Mouse (Mus musculus): ENCODE data around the gene Gbgt1. TPM values are rescaled to one million over a fixed set of nuclear protein-coding genes. Genes with fewer than 3 reads are reported as not detected.
"Not testable (repeated sequence)": the region's sequence is repeated elsewhere in the genome, so short reads cannot be mapped to it uniquely, and the experiment has no call there.

Gbgt1 gene
- polyA plus RNA-seq, 1 experiment from 2014 or later: 1.2 TPM

DNA sequence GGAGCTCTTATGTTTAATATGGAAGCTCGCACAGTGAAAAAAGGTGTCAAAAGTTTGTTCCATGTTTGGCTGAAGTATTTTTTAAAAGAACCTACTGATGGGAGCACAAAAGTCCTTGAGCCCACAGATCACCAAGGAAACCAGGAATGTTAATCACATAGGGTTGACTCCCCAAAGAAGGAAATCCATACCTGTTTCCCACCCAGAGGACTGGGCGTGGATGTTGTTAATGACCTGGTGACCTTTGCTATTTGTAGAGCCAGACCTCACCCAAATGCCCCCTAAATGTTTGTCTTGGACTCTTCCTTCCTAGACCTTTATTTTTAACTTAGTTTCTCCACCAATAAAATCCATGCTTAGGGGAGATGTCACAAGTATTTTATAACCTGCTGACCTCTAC is 26.1 kb upstream of the Gbgt1 start:
- H3K4me2 ChIP-seq (replicated peaks; ENCODE audit: low read depth): no peak overlapping the region
- H3K4me1 ChIP-seq (replicated peaks; ENCODE audit: control insufficient read depth, insufficient read depth): peaks cover 3% of the 10 kb centered on the region; the same call in 1 of the 2 replicates
- no peak overlapping the region for H3K27ac ChIP-seq (replicated peaks)
- no peak overlapping the region for H3K4me3 ChIP-seq (ENCODE audit: low read depth, low read length)
- TF ChIP-seq EP300 (optimal IDR thresholded peaks at IDR 0.05): no peak
- TF ChIP-seq CTCF (IDR thresholded peaks at IDR 0.05; ENCODE audit: low read depth): no peak
- DNase-seq (ENCODE audit: low spot score) (no peak), ATAC-seq (ENCODE audit: low FRiP score, low TSS enrichment) (no peak)
- no peak overlapping the region for H3K9ac ChIP-seq (ENCODE audit: low read length)
- no peaks in the 10 kb centered on the region for H3K27me3 ChIP-seq (ENCODE audit: control insufficient read depth, insufficient read depth, low read length)
- no peaks in the 10 kb centered on the region for H3K9me3 ChIP-seq (ENCODE audit: control insufficient read depth, low read length)
- H3K36me3 ChIP-seq (ENCODE audit: control insufficient read depth, insufficient read depth, low read length): peaks cover 11% of the 10 kb centered on the region; the same call in 1 of the 2 replicates
- WGBS: 75% methylated on average over 2 of the region's 2 CpGs

DNA sequence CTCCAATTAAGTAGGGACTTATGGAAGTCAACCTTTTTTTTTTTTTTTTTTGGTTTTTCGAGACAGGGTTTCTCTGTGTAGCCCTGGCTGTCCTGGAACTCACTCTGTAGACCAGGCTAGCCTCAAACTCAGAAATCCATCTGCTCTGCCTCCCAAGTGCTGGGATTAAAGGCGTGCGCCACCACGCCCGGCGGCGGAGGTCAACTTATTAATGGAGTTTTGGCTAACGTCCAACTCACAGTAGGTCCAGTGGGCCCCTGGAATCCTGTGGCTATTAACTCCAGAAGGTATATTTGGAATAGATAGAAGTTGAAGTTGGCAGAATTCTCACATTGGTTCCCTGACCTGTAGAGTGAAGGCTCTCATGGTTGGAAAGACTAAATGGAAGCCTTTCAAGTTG is 24.7 kb upstream of the Gbgt1 start:
- not testable (repeated sequence) for ATAC-seq (ENCODE audit: low FRiP score, low TSS enrichment); H3K27ac ChIP-seq (replicated peaks); H3K9ac ChIP-seq (ENCODE audit: low read length); H3K4me2 ChIP-seq (replicated peaks; ENCODE audit: low read depth); H3K27me3 ChIP-seq (ENCODE audit: control insufficient read depth, insufficient read depth, low read length); H3K4me1 ChIP-seq (replicated peaks; ENCODE audit: control insufficient read depth, insufficient read depth); H3K9me3 ChIP-seq (ENCODE audit: control insufficient read depth, low read length); H3K4me3 ChIP-seq (ENCODE audit: low read depth, low read length); DNase-seq (ENCODE audit: low spot score)
- 95% methylated on average over 7 of the region's 8 CpGs for WGBS
- peaks cover 11% of the 10 kb centered on the region; the same call in 1 of the 2 replicates for H3K36me3 ChIP-seq (ENCODE audit: control insufficient read depth, insufficient read depth, low read length)

DNA sequence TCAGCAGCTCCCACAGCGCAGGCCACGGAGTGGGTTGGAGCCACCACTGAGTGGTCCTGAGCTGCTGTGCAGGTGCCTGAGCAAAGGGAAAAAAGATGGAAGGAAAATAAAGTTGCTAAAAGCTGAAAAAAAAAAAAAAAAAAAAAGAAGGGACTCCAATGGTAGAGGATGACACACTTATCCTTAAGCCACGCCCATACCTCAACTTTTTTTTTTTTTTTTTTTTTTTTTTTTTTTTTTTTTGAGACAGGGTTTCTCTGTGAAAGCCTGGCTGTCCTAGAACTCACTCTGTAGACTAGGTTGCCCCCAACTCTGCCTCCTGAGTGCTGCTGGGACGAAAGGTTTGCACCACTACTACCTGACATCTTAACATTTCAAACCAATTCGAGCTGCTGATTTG is 18.7 kb upstream of the Gbgt1 start:
- H3K36me3 ChIP-seq (ENCODE audit: control insufficient read depth, insufficient read depth, low read length); H3K4me1 ChIP-seq (replicated peaks; ENCODE audit: control insufficient read depth, insufficient read depth); H3K4me3 ChIP-seq (ENCODE audit: low read depth, low read length); H3K9ac ChIP-seq (ENCODE audit: low read length); ATAC-seq (ENCODE audit: low FRiP score, low TSS enrichment); H3K4me2 ChIP-seq (replicated peaks; ENCODE audit: low read depth); H3K27me3 ChIP-seq (ENCODE audit: control insufficient read depth, insufficient read depth, low read length); H3K9me3 ChIP-seq (ENCODE audit: control insufficient read depth, low read length); H3K27ac ChIP-seq (replicated peaks); DNase-seq (ENCODE audit: low spot score): not testable (repeated sequence)
- WGBS: 90% methylated on average over 5 of the region's 5 CpGs

DNA sequence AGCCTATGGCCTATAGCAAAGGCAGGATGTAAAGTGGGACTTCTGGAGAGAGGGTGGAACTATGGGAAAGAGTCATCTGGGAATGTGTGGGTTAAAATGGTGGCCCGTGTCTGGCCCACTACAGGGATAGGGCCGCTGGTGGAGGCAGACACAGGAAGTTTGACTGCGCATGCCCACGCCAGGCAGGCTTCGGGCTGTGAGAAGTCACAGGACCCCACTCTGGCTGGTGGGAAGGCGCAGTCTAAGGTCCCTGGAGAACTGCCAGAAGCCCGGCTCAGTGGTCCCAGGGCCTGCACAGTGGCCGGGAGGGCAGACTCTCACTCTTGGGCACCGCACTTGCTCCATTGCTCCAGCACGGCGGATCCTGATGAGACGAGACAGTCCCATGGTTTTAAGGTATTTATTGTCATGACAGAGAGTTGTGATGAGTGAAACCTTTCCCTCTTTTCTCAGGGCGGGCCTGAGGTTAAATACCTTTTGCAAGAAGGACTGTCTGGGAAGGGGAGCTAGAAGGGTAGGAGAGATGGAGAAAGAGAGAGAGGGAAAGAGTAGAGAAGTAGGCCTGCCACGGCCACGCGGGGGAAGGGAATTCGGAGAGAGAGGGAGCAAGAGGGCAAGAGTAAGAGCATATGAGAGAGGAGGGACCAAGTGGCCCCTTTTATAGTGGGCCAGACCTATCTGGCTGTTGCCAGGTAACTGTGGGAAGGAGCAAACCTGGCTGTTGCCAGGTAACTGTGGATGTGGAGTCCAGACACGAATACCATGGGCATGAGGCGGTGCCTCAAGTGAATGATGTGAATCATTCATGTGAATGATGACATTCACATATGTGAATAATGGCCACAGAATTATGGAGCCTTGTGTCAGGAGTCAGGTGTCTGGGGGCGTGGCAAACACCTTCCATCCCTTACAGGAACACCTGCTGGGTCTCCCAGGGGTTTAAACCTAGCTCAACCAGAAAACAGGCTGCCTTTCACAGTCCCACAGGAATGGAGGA is 17.2 kb upstream of the Gbgt1 start:
- Histone ChIP-seq H3K4me1 (replicated peaks; ENCODE audit: control insufficient read depth, insufficient read depth) (no peaks in the 10 kb centered on the region), H3K4me3 (ENCODE audit: low read depth, low read length) (no peak overlapping the region), H3K4me2 (replicated peaks; ENCODE audit: low read depth) (no peak overlapping the region), H3K27ac (replicated peaks) (no peak overlapping the region), H3K27me3 (ENCODE audit: control insufficient read depth, insufficient read depth, low read length) (no peaks in the 10 kb centered on the region), H3K9me3 (ENCODE audit: control insufficient read depth, low read length) (no peaks in the 10 kb centered on the region), H3K9ac (ENCODE audit: low read length) (no peak overlapping the region), H3K36me3 (ENCODE audit: control insufficient read depth, insufficient read depth, low read length) (no peaks in the 10 kb centered on the region)
- WGBS: 68% methylated on average over 20 of the region's 20 CpGs
- DNase-seq (ENCODE audit: low spot score) (no peak), ATAC-seq (ENCODE audit: low FRiP score, low TSS enrichment) (0 out of 2 replicates have a peak, but pooled peaks have one; percentile 24)
- no peak for TF ChIP-seq EP300 (optimal IDR thresholded peaks at IDR 0.05)
- no peak for TF ChIP-seq CTCF (IDR thresholded peaks at IDR 0.05; ENCODE audit: low read depth)

DNA sequence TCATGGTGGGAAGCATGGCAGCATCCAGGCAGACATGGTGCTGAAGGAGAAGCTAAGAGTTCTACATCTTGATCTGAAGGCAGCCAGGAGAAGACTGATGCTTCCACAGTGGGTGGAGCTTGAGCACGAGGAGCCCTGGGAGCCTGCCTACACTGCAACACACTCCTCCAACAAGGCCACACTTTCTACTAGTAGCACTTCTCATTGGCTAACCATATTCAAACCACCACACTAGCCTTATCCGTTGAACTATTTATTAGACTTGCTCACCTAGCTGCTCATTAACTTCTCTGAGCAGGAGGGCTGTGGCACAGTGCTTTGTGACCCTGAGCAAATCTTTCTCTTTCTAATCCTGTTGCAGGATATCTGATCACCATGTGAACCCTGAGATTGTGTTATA is 12.8 kb upstream of the Gbgt1 start:
- DNase-seq (ENCODE audit: low spot score): no peak
- ATAC-seq (ENCODE audit: low FRiP score, low TSS enrichment): no peak
- no peaks in the 10 kb centered on the region for H3K9me3 ChIP-seq (ENCODE audit: control insufficient read depth, low read length)
- 36% methylated on average over 2 of the region's 2 CpGs for WGBS
- no peaks in the 10 kb centered on the region for H3K27me3 ChIP-seq (ENCODE audit: control insufficient read depth, insufficient read depth, low read length)
- H3K4me2 ChIP-seq (replicated peaks; ENCODE audit: low read depth): no peak overlapping the region
- TF ChIP-seq EP300 (optimal IDR thresholded peaks at IDR 0.05) (no peak), CTCF (IDR thresholded peaks at IDR 0.05; ENCODE audit: low read depth) (no peak)
- H3K4me1 ChIP-seq (replicated peaks; ENCODE audit: control insufficient read depth, insufficient read depth): no peaks in the 10 kb centered on the region
- no peak overlapping the region for H3K4me3 ChIP-seq (ENCODE audit: low read depth, low read length)
- no peak overlapping the region for H3K27ac ChIP-seq (replicated peaks)
- H3K9ac ChIP-seq (ENCODE audit: low read length): no peak overlapping the region
- H3K36me3 ChIP-seq (ENCODE audit: control insufficient read depth, insufficient read depth, low read length): no peaks in the 10 kb centered on the region

DNA sequence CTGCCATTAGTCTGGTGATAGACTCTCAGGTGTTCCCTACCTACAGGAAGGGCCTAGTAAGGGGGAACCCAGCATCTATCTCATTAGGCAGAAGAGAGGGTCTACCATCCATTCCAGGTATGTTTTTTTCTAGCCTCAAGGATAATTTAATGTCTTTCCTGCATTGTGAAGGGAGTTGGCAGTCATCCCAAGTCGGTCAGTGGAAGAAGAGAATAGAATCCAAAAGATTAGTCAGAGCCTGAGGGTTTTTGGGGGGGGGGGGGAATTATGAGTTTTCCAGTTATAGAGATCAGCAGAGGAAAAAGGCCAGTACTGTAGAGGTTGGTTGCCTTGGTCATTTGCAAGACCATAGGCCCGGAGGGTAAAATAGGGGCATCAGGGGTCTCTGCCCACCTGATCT is 2.2 kb upstream of the Gbgt1 start:
- no peak overlapping the region for H3K4me3 ChIP-seq (ENCODE audit: low read depth, low read length)
- no peaks in the 10 kb centered on the region for H3K9me3 ChIP-seq (ENCODE audit: control insufficient read depth, low read length)

More for the DNA sequence above, 2.2 kb upstream of the Gbgt1 start:
- H3K27ac ChIP-seq (replicated peaks): no peak overlapping the region
- ATAC-seq (ENCODE audit: low FRiP score, low TSS enrichment): no peak
- H3K9ac ChIP-seq (ENCODE audit: low read length): no peak overlapping the region
- TF ChIP-seq CTCF (IDR thresholded peaks at IDR 0.05; ENCODE audit: low read depth) (no peak), EP300 (optimal IDR thresholded peaks at IDR 0.05) (no peak)
- H3K27me3 ChIP-seq (ENCODE audit: control insufficient read depth, insufficient read depth, low read length): no peaks in the 10 kb centered on the region
- H3K4me2 ChIP-seq (replicated peaks; ENCODE audit: low read depth): no peak overlapping the region
- no peaks in the 10 kb centered on the region for H3K36me3 ChIP-seq (ENCODE audit: control insufficient read depth, insufficient read depth, low read length)
- H3K4me1 ChIP-seq (replicated peaks; ENCODE audit: control insufficient read depth, insufficient read depth): peaks cover 3% of the 10 kb centered on the region; the same call in 1 of the 2 replicates
- WGBS: 71% methylated on average over 2 of the region's 2 CpGs
- no peak for DNase-seq (ENCODE audit: low spot score)

All from stomach, postnatal 0 days (tissue).